10 mouse cellular contexts compared by ENCODE assay signal in genomic region chr8:92134434-92134833, GRCm38 (mm10).
DNase-seq lines count a peak whose midpoint lies in the region; ATAC-seq and TF ChIP-seq lines count a peak whose summit lies in the region.
"Had no signal": no experiment of that assay in that cellular context is flagged by ENCODE, and none has a peak within 500 bp of the region (broad histone marks: within the 10 kb centered on the region; RNA-seq: fewer than 3 reads in every experiment).

No protein-coding gene starts in this region.

- WGBS in forebrain, embryonic 12.5 days, result 1% methylated on average over 5 of the region's 5 CpGs

- no peak for DNase-seq in layer of hippocampus, adult 2 months (ENCODE audit: low spot score in 2 of 2)
- no peak for DNase-seq in layer of hippocampus, postnatal 36 days
- peak; percentile 78 for DNase-seq in retina, embryonic 14.5 days (ENCODE audit: low spot score)
- no peak for DNase-seq in frontal cortex, postnatal 10 days (ENCODE audit: low spot score in 2 of 2)
- no peak for DNase-seq in cerebellum, adult 11 months
- no peak for DNase-seq in heart, postnatal 14 days
- DNase-seq: kidney, adult 9 months had no signal

- peak; percentile 72 for ATAC-seq in forebrain, embryonic 12.5 days (ENCODE audit: low FRiP score)
- 0 out of 2 replicates have a peak, but pooled peaks have one; percentile 14 for ATAC-seq in megakaryocyte progenitor cell, adult 5-6 weeks (replicated peaks; ENCODE audit: poor library complexity)

- TF ChIP-seq CTCF in layer of hippocampus, adult 2 months (conservative IDR thresholded peaks at IDR 0.05), result no peak

- H3K9ac ChIP-seq in forebrain, embryonic 12.5 days, result no peak overlapping the region

- H3K4me3 ChIP-seq in layer of hippocampus, adult 2 months, result no peak overlapping the region
- no peak overlapping the region for H3K4me3 ChIP-seq in forebrain, embryonic 12.5 days (replicated peaks)
- H3K4me3 ChIP-seq: megakaryocyte, embryonic 14.5 days had no signal

- H3K4me2 ChIP-seq in forebrain, embryonic 12.5 days, result peak overlapping the region; percentile 45; the same call in 1 of the 2 replicates

- H3K9me3 ChIP-seq in forebrain, embryonic 12.5 days, result no peaks in the 10 kb centered on the region

- peak overlapping the region; percentile 57; the same call in 1 of the 2 replicates for H3K27ac ChIP-seq in layer of hippocampus, adult 2 months
- peak overlapping the region; percentile 77; the same call in 1 of the 2 replicates for H3K27ac ChIP-seq in forebrain, embryonic 12.5 days

- no peaks in the 10 kb centered on the region for H3K36me3 ChIP-seq in forebrain, embryonic 12.5 days (replicated peaks)

- H3K27me3 ChIP-seq in forebrain, embryonic 12.5 days, result peaks cover 83% of the 10 kb centered on the region
- H3K27me3 ChIP-seq: megakaryocyte, embryonic 14.5 days had no signal

- H3K4me1 ChIP-seq in forebrain, embryonic 12.5 days, result peaks cover 54% of the 10 kb centered on the region
- H3K4me1 ChIP-seq: megakaryocyte, embryonic 14.5 days had no signal

- intact Hi-C loops in heart, postnatal 14 days (cut with DNase I), result no loop called here
